Mouse (Mus musculus): Measurements from ENCODE around the gene Rsph3a. TPM values are rescaled to one million over a fixed set of nuclear protein-coding genes. Genes with fewer than 3 reads are reported as not detected.
A peak's percentile ranks its signal among the peaks of the same experiment; 100 is the strongest.
"Not testable (repeated sequence)": the region's sequence is repeated elsewhere in the genome, so short reads cannot be mapped to it uniquely, and the experiment has no call there.

The Rsph3a gene
- polyA plus RNA-seq, 1 experiment from 2014 or later: 60.5 TPM

GRCm38 (mm10) chr17:7939640-7940039 lies 5.8 kb upstream of the Rsph3a start:
- no peaks in the 10 kb centered on the region for H3K27me3 ChIP-seq (ENCODE audit: low read depth, poor library complexity, severe bottlenecking)
- H3K9me3 ChIP-seq (replicated peaks): no peaks in the 10 kb centered on the region
- H3K4me1 ChIP-seq: no peaks in the 10 kb centered on the region
- WGBS: 80% methylated on average over 8 of the region's 8 CpGs
- DNase-seq (ENCODE audit: low spot score): no peak
- H3K36me3 ChIP-seq: no peaks in the 10 kb centered on the region
- H3K27ac ChIP-seq (replicated peaks): no peak overlapping the region
- no peak overlapping the region for H3K4me3 ChIP-seq

GRCm38 (mm10) chr17:7946053-7946627 lies 726 bp downstream of the Rsph3a start:
- under 1% methylated on average over 19 of the region's 27 CpGs for WGBS
- not testable (repeated sequence) for H3K27me3 ChIP-seq (ENCODE audit: low read depth, poor library complexity, severe bottlenecking); H3K36me3 ChIP-seq; H3K9me3 ChIP-seq (replicated peaks); H3K4me1 ChIP-seq; DNase-seq (ENCODE audit: low spot score)
- Histone ChIP-seq H3K4me3 (peak overlapping the region; percentile 63), H3K27ac (replicated peaks) (peak overlapping the region; percentile 87)

- DNase-seq (ENCODE audit: low spot score); H3K4me1 ChIP-seq; H3K27ac ChIP-seq (replicated peaks); H3K27me3 ChIP-seq (ENCODE audit: low read depth, poor library complexity, severe bottlenecking); H3K9me3 ChIP-seq (replicated peaks); H3K4me3 ChIP-seq: not testable (repeated sequence)
- no CpG with 5 or more reads among the region's 4 CpGs for WGBS
- peaks cover 16% of the 10 kb centered on the region for H3K36me3 ChIP-seq
These were observed 5.9 kb downstream of the Rsph3a start for GRCm38 (mm10) chr17:7951333-7951732.

GRCm38 (mm10) chr17:7957242-7957641 lies 11.8 kb downstream of the Rsph3a start:
- H3K4me3 ChIP-seq; H3K27ac ChIP-seq (replicated peaks); H3K4me1 ChIP-seq; H3K9me3 ChIP-seq (replicated peaks); DNase-seq (ENCODE audit: low spot score); H3K27me3 ChIP-seq (ENCODE audit: low read depth, poor library complexity, severe bottlenecking): not testable (repeated sequence)
- peaks cover 18% of the 10 kb centered on the region for H3K36me3 ChIP-seq
- 96% methylated on average over 9 of the region's 9 CpGs for WGBS

GRCm38 (mm10) chr17:7963333-7963732 lies 17.9 kb downstream of the Rsph3a start:
- DNase-seq (ENCODE audit: low spot score); H3K27ac ChIP-seq (replicated peaks); H3K36me3 ChIP-seq; H3K4me3 ChIP-seq; H3K4me1 ChIP-seq; H3K27me3 ChIP-seq (ENCODE audit: low read depth, poor library complexity, severe bottlenecking); H3K9me3 ChIP-seq (replicated peaks): not testable (repeated sequence)
- 96% methylated on average over 4 of the region's 4 CpGs for WGBS

- H3K36me3 ChIP-seq; H3K9me3 ChIP-seq (replicated peaks); DNase-seq (ENCODE audit: low spot score); H3K4me3 ChIP-seq; H3K4me1 ChIP-seq; H3K27ac ChIP-seq (replicated peaks); H3K27me3 ChIP-seq (ENCODE audit: low read depth, poor library complexity, severe bottlenecking): not testable (repeated sequence)
- WGBS: 83% methylated on average over 2 of the region's 2 CpGs
These were observed 19.0 kb downstream of the Rsph3a start for GRCm38 (mm10) chr17:7964398-7964797.

- H3K27ac ChIP-seq (replicated peaks); H3K27me3 ChIP-seq (ENCODE audit: low read depth, poor library complexity, severe bottlenecking); H3K9me3 ChIP-seq (replicated peaks); H3K4me1 ChIP-seq; H3K4me3 ChIP-seq; H3K36me3 ChIP-seq; DNase-seq (ENCODE audit: low spot score): not testable (repeated sequence)
- WGBS: 97% methylated on average over 5 of the region's 5 CpGs
These were observed 23.1 kb downstream of the Rsph3a start for GRCm38 (mm10) chr17:7968490-7968889.

- H3K4me1 ChIP-seq; DNase-seq (ENCODE audit: low spot score); H3K4me3 ChIP-seq; H3K36me3 ChIP-seq; H3K27me3 ChIP-seq (ENCODE audit: low read depth, poor library complexity, severe bottlenecking); H3K27ac ChIP-seq (replicated peaks); H3K9me3 ChIP-seq (replicated peaks): not testable (repeated sequence)
- 75% methylated on average over 2 of the region's 6 CpGs for WGBS
These were observed 24.4 kb downstream of the Rsph3a start for GRCm38 (mm10) chr17:7969782-7970181.

- not testable (repeated sequence) for H3K36me3 ChIP-seq; H3K27ac ChIP-seq (replicated peaks); H3K27me3 ChIP-seq (ENCODE audit: low read depth, poor library complexity, severe bottlenecking); H3K9me3 ChIP-seq (replicated peaks); H3K4me3 ChIP-seq; DNase-seq (ENCODE audit: low spot score); H3K4me1 ChIP-seq
- 86% methylated on average over 1 of the region's 2 CpGs for WGBS
These were observed 38.1 kb downstream of the Rsph3a start for GRCm38 (mm10) chr17:7983484-7983883.

- not testable (repeated sequence) for H3K9me3 ChIP-seq (replicated peaks); H3K4me1 ChIP-seq; H3K36me3 ChIP-seq; H3K4me3 ChIP-seq; H3K27me3 ChIP-seq (ENCODE audit: low read depth, poor library complexity, severe bottlenecking); H3K27ac ChIP-seq (replicated peaks); DNase-seq (ENCODE audit: low spot score)
- 75% methylated on average over 4 of the region's 4 CpGs for WGBS
These were observed 40.2 kb downstream of the Rsph3a start for GRCm38 (mm10) chr17:7985597-7985996.

GRCm38 (mm10) chr17:7987038-7987437 lies 41.6 kb downstream of the Rsph3a start:
- 81% methylated on average over 7 of the region's 7 CpGs for WGBS
- H3K27me3 ChIP-seq (ENCODE audit: low read depth, poor library complexity, severe bottlenecking); H3K36me3 ChIP-seq; DNase-seq (ENCODE audit: low spot score); H3K27ac ChIP-seq (replicated peaks); H3K4me1 ChIP-seq; H3K4me3 ChIP-seq; H3K9me3 ChIP-seq (replicated peaks): not testable (repeated sequence)

GRCm38 (mm10) chr17:8003248-8003647 lies 57.8 kb downstream of the Rsph3a start:
- not testable (repeated sequence) for H3K27me3 ChIP-seq (ENCODE audit: low read depth, poor library complexity, severe bottlenecking); H3K27ac ChIP-seq (replicated peaks); H3K36me3 ChIP-seq; H3K4me1 ChIP-seq; H3K9me3 ChIP-seq (replicated peaks); H3K4me3 ChIP-seq
- 87% methylated on average over 10 of the region's 10 CpGs for WGBS
- DNase-seq (ENCODE audit: low spot score): peak; percentile 5

- not testable (repeated sequence) for H3K36me3 ChIP-seq; H3K27ac ChIP-seq (replicated peaks); H3K9me3 ChIP-seq (replicated peaks); H3K4me1 ChIP-seq; H3K27me3 ChIP-seq (ENCODE audit: low read depth, poor library complexity, severe bottlenecking); H3K4me3 ChIP-seq; DNase-seq (ENCODE audit: low spot score)
- 83% methylated on average over 1 of the region's 6 CpGs for WGBS
These were observed 61.4 kb downstream of the Rsph3a start for GRCm38 (mm10) chr17:8006771-8007170.

- not testable (repeated sequence) for H3K36me3 ChIP-seq; DNase-seq (ENCODE audit: low spot score); H3K27ac ChIP-seq (replicated peaks); H3K9me3 ChIP-seq (replicated peaks); H3K4me3 ChIP-seq; H3K4me1 ChIP-seq; H3K27me3 ChIP-seq (ENCODE audit: low read depth, poor library complexity, severe bottlenecking)
- 86% methylated on average over 7 of the region's 7 CpGs for WGBS
These were observed 64.2 kb downstream of the Rsph3a start for GRCm38 (mm10) chr17:8009565-8009964.

Measured in midbrain, embryonic 10.5 days (tissue).